Mouse (Mus musculus) layer of hippocampus, postnatal 14 days (tissue): ENCODE measurements around the gene Atp10b. TPM values are rescaled to one million over a fixed set of nuclear protein-coding genes. Genes with fewer than 3 reads are reported as not detected.
"Not testable (repeated sequence)": the region's sequence is repeated elsewhere in the genome, so short reads cannot be mapped to it uniquely, and the experiment has no call there.

Experiments used
- DNase-seq, 2 experiments: peaks; one replicate each; pipeline ENCODE4 v3.0.0; 2021 to 2022; ENCODE audit warnings: low spot score in 2 of 2, mixed read lengths in 1 of 2
- long read RNA-seq, 2 experiments: library from polyadenylated mRNA; stranded (forward); transcript quantifications; one replicate each; pipeline ENCODE4 v2.0.0; 2021
- total RNA-seq, 2 experiments: library from RNA; stranded (reverse); gene quantifications; 2 replicates each; pipeline ENCODE4 v1.2.3; 2021

Atp10b gene
- 1 to 10 TPM; 2.3 to 2.6 TPM for total RNA-seq
- long read RNA-seq, experiment 1: 0 reads
- long read RNA-seq, experiment 2, partial matches to known transcripts: 1 of 1 reads
- long read RNA-seq, experiment 2, other reads (novel, unspliced or antisense): 0 of 1 reads

DNA sequence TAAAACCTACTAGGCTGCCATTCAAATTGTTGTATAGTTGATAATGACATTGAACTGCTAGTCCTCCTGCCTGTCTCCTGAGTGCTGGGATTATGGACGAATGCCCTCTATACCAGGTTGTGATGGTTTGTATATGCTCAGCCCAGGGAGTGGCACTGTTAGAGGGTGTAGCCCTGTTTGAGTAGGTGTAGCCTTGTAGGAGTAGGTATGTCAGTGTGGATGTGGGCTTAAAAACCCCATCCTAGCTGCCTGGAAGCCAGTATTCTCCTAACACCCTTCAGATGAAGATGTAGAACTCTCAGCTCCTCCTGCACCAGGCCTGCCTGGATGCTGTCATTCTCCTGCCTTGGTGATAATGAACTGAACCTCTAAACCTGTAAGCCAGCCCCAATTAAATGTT is at the start of gene Atp10b:
Atp10b (plus strand) TSS at position 301 of the 400 bp plus-strand sequence.
- no peak for DNase-seq

DNA sequence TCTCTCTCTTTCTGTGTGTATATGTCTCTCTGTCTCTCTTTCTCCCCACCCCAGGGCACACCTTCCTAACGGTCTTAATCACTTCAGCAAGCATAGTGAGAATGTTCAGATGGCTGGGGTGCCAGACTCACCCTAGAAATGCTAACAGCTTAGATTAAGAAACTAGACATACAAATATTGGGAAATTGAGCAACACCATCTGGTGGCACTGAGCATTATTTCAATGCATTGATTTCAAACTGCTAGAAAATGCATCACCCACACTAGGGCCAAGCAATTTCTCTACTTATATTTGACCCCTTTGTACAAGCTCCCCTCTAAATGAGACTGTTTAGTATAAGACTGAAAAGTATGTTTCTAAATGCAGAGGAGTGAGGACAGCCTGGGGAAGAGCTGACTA is 48.3 kb upstream of the Atp10b start:
- no peak for DNase-seq

DNA sequence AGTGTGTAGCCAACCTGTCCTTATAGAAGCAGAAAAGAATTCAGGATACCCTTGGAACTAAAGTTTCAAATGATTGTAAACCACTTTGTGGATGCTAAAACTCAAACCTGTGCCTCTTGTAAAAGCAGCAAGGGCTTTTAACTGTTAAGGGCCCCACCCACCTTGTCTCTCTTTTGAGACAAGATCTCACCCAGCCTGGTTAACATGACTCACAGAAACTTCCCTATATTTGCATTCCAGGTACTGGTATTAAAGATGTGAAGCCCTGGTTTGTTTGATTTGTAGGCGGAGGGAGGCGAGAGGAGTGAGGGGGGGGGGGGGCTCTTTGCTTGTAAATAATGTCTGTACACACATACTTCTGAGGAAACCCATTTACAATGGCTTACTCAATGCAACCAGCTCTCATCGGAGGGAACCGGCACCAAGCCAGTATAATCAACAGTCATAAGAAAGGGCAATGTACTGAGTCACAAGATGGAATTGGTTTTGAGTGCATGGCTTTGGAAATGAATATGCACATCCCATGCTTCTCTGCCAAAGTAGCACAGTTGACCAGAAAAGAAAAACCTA is 23.7 kb upstream of the Atp10b start:
- no peak for DNase-seq

DNA sequence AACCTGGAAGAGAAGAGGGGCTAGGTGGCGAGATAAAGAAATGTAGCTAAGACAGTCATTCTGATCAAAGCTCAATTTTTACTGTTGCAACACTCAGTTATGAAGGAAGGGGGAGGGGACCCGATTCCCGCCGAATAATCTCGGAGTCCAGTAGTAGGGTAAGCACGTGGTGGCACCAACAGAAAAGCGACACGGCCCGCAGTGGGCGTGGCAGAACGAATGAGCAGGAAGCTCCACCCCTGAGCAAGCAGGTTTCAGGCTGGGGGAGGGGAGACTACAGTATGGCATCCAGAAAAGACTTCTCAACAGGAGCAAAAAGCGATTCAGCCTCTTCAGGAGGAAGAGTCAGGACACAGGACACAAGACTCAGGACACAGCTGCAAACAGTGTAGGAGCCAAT is 23.1 kb upstream of the Atp10b start:
- DNase-seq: not testable (repeated sequence)

GRCm38 (mm10) chr11:43141296-43141695 is 8.4 kb upstream of the Atp10b start:
- no peak for DNase-seq

DNA sequence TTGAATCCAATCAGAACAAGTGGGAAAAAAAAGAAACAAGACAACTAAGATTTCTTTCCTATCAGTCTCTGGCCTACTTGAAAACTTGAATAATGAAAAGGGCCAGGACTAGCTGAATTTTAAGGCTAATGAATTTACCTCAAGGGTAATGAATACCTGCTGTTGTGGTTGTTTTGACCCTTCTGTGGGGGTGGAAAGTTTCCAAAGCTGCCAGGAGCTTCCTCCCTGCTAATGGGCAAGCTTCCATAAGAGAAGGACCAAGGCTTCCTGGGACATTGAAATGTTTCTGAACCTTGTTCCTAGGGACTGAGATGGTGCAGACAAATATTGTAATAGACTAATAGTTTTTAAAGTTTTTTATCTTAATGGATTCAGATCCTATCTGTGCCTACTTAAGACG is 6.9 kb upstream of the Atp10b start:
- DNase-seq: no peak

- DNase-seq: no peak
Measured at GRCm38 (mm10) chr11:43144178-43144577, 5.5 kb upstream of the Atp10b start.

- not testable (repeated sequence) for DNase-seq
Measured at GRCm38 (mm10) chr11:43144882-43145281, 4.8 kb upstream of the Atp10b start.

- DNase-seq: peak in 1 of 2 experiments; percentile 49
Measured at GRCm38 (mm10) chr11:43147380-43147779, 2.3 kb upstream of the Atp10b start.

DNA sequence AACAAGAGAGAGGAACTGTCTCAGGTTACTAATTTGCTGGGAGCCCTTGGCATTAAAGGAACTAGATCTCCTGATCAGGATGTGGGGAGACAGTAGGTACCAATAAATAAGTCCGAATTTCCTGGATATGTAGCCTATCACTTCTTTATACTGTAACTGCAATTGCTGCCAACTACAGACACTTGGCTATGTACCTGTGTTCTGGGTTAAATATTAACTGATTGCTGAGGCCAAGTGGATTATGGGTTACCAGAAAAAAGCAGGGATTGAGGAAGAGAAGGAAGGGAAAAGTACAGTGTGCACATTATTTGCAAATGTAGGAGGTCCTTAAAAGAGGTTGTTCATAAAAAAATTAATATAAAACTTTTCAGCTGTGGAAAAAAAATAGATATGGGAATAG is 1.3 kb upstream of the Atp10b start:
- DNase-seq: no peak

DNA sequence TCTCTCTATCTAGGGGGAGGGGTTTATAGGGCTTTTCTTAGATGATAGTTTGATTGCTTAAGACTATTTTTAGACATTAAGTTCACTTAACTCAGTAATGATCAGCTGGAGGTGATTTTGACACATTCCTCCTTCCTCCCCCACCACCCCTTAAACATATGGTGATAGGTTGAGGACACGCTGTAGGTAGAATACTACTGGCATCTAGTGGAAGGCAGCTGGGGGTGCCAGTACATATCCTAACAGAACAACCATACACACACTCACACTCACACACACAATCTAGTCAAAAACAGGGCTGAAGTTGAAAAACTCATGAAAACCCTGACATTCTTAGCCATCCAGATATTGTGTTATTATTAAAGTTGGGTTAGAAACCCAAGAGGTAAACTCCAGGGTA is 5.3 kb downstream of the Atp10b start:
- no peak for DNase-seq

DNA sequence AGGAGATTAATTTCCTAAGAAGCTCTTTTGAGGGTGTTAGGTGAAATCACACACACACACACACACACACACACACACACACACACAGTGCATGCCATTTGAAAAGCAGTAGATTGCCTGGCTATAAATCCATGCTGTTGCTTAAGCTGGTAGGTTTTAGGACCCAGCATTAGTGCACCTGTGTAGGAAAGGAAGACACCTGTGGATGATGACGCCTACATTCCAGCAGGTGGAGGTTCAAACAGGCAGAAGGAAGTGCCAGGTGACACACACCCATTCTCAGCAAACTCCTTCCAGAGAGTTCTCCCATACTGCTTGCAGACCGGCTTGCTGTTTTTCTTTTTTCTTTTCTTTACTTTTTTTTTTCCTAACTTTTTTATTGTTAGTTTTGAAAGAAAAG is 5.7 kb downstream of the Atp10b start:
- no peak for DNase-seq

DNA sequence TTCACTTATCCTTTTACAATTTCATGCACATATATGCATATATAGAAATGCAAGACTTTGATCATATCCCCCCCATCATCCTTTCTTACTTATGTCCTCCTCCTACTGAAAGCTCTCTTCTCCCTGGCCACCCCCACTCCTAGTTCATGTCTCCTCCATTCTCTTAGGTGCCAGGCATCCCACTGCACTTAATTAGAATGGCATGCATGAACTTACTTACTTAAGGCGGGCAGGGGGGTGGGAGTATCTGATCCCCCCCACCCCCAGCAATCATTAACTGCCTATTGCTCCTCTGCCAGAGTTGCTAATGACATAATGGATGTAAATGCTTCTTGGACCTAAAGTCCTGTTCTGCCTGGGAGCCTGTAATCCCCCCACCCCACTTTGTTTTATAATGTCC is 9.1 kb downstream of the Atp10b start:
- no peak for DNase-seq

GRCm38 (mm10) chr11:43160188-43160942 is 10.7 kb downstream of the Atp10b start:
- DNase-seq: no peak

DNA sequence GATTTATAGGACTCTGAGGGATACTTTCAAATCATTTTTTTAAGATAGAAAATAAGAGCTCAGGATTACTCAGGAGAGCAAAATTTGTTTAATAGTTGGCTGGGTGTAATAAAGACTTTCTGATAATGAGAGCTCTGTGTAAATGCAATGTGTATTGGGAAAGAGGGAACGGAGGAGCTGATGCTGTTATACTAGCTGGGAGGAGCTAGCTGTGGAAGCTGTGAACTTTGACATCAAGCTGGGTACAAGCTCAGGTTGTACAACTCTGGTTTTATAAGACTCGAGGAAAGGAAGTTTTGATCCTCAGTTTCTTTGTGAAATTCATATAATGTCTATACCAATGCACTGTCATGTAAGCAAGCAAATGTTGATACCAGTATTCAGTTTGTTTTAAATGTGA is 20.9 kb downstream of the Atp10b start:
- DNase-seq: no peak

DNA sequence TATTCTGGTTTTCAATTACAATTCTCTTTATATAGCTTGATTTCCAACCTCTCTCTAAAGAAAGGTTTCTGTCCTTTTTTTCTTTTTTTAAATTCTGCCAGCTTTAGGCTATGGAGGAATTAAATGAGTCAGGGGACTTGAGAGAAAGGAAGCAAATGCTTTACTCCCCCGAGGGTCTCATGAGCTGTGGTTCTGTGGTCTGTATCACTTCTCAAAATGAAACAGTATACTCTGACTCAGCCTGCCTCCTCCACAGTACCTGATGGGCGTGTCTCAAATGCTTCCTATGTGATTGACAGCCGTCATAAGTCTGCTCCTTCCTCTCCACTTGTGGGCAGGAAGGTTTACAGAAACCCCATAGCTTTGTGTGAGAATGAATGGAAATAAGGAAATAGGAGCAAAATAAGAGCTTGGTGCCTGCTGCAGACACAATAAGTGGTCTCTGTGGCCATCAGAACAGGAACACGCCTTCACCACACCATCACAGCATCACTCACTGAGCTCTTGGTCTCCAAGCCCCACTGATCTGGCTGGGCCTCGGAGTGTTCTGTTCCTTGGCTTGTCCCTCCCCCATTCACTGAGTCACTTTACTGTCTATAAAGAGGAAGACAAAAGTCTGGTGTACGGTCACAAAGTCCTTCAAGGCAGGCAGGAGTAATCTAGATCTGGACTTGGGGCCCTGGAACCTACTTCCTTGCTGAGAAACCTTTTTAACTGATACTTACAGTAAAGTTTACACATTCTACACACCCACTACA is 24.9 kb downstream of the Atp10b start:
- no peak for DNase-seq

DNA sequence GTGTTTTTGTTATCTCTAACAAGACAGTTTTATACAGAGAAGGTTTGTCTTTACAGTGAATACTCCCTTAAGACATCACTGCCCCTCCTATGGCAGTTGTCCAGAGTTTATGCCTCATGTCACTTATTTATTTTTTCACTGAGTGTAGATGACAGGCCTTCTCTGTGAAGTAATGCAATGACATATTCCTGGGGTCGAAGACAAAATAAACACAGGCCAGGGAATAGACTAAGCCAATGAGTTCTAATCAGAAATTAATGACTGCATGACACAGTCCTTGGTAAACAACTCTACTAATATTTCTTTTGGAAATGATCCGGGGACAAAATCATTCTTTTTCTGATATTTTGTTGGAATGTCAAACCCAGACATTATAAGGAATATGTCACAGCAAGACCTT is 32.7 kb downstream of the Atp10b start:
- DNase-seq: no peak

DNA sequence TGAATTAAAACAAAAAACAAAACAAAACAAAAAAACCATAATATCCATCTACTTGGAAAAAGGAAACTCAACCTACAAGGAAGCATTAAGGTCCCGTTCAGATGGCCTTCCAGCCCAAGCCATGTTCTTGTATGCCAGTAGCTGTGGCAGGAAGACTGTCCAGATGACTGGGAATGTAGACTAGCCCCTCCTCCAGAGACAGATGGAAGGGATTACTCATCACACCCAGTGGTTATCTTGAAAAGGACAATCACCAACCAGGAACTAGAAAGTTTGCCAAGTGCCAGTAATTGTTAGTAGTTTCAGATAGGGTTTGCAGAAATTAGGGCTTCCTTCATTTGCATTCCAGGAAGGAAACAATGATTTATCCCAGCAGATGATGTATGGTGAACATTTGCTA is 33.1 kb downstream of the Atp10b start:
- no peak for DNase-seq

- no peak for DNase-seq
Measured at GRCm38 (mm10) chr11:43183457-43183856, 33.8 kb downstream of the Atp10b start.

DNA sequence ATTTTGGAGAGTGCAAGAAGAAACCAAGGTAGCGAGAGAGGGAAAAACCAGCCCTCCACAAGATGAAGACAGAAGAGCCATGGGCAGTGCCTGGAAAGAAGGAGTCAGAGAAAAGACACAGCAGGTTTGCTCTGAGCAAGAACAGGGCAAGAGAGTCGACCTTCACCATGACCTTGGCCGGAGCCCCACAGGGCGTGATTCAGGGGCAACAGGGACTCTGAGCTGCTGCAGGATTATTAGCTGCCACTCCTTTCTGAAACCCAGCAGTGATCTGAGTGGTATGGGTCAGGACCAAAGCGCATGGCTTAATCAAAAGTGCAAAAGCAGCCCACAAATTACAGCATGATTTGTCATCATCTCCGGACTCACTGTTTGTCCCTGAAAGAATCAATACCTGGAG is 36.6 kb downstream of the Atp10b start:
- no peak for DNase-seq

GRCm38 (mm10) chr11:43189817-43190593 is 40.3 kb downstream of the Atp10b start:
- DNase-seq: no peak
